In genomic region chr11:102228191-102228545, GRCm38 (mm10) we compare ENCODE assay signal across 9 mouse cellular contexts. TPM values are rescaled to one million over a fixed set of nuclear protein-coding genes. Genes with fewer than 3 reads are reported as not detected.
DNase-seq lines count a peak whose midpoint lies in the region; ATAC-seq and TF ChIP-seq lines count a peak whose summit lies in the region.
"Had no signal": no experiment of that assay in that cellular context is flagged by ENCODE, and none has a peak within 500 bp of the region (broad histone marks: within the 10 kb centered on the region; RNA-seq: fewer than 3 reads in every experiment).

No protein-coding gene starts in this region.

- H3K4me3 ChIP-seq in kidney, postnatal 0 days (replicated peaks; ENCODE audit: low read depth, low read length): peak overlapping the region; percentile 95; the same call in 1 of the 2 replicates
- peak overlapping the region; percentile 89 for H3K4me3 ChIP-seq in embryonic facial prominence, embryonic 15.5 days (replicated peaks)
- H3K4me3 ChIP-seq in intestine, embryonic 15.5 days (replicated peaks): peak overlapping the region; percentile 86
- peak overlapping the region; percentile 81 for H3K4me3 ChIP-seq in neural tube, embryonic 13.5 days

- H3K9ac ChIP-seq in kidney, postnatal 0 days (ENCODE audit: low read depth, low read length): 0 out of 2 replicates have a peak overlapping the region, but pooled peaks have one; percentile 18
- H3K9ac ChIP-seq in embryonic facial prominence, embryonic 15.5 days: peak overlapping the region; percentile 90; the same call in 1 of the 2 replicates
- peak overlapping the region; percentile 6; the same call in 1 of the 2 replicates for H3K9ac ChIP-seq in intestine, embryonic 15.5 days
- H3K9ac ChIP-seq in neural tube, embryonic 13.5 days: peak overlapping the region; percentile 97

- ATAC-seq in kidney, postnatal 0 days (replicated peaks; ENCODE audit: low FRiP score, low read depth): no peak
- no peak for ATAC-seq in embryonic facial prominence, embryonic 15.5 days (ENCODE audit: insufficient number of reproducible peaks, low FRiP score, low TSS enrichment, low read depth)
- no peak for ATAC-seq in intestine, embryonic 15.5 days
- no peak; the same call in 1 of the 2 replicates for ATAC-seq in neural tube, embryonic 13.5 days (ENCODE audit: low read depth)

- no peak overlapping the region for H3K27ac ChIP-seq in kidney, postnatal 0 days
- peak overlapping the region; percentile 92 for H3K27ac ChIP-seq in embryonic facial prominence, embryonic 15.5 days (replicated peaks)
- H3K27ac ChIP-seq in intestine, embryonic 15.5 days: peak overlapping the region; percentile 62
- H3K27ac ChIP-seq in neural tube, embryonic 13.5 days (replicated peaks): peak overlapping the region; percentile 95

- no peaks in the 10 kb centered on the region for H3K27me3 ChIP-seq in kidney, postnatal 0 days (ENCODE audit: insufficient read depth, low read length)
- no peaks in the 10 kb centered on the region for H3K27me3 ChIP-seq in embryonic facial prominence, embryonic 15.5 days
- H3K27me3 ChIP-seq in intestine, embryonic 15.5 days (replicated peaks): no peaks in the 10 kb centered on the region
- H3K27me3 ChIP-seq in neural tube, embryonic 13.5 days: no peaks in the 10 kb centered on the region

- no peak for DNase-seq in kidney, postnatal 0 days (ENCODE audit: low spot score)
- no peak for DNase-seq in kidney, postnatal 36 days
- no peak for DNase-seq in thymus, postnatal 0 days (ENCODE audit: low spot score)
- no peak for DNase-seq in layer of hippocampus, postnatal 14 days (ENCODE audit: low spot score in 2 of 2)
- DNase-seq in cerebellum, postnatal 10 days: no peak

- WGBS in kidney, postnatal 0 days: 30% methylated on average over 9 of the region's 9 CpGs
- 25% methylated on average over 9 of the region's 9 CpGs for WGBS in embryonic facial prominence, embryonic 15.5 days
- 20% methylated on average over 9 of the region's 9 CpGs for WGBS in intestine, embryonic 15.5 days
- 10% methylated on average over 9 of the region's 9 CpGs for WGBS in neural tube, embryonic 13.5 days

- no peak for TF ChIP-seq CTCF in kidney, postnatal 0 days (IDR thresholded peaks at IDR 0.05; ENCODE audit: low read depth)

- H3K36me3 ChIP-seq in kidney, postnatal 0 days (ENCODE audit: insufficient read depth, low read length): no peaks in the 10 kb centered on the region
- H3K36me3 ChIP-seq in embryonic facial prominence, embryonic 15.5 days: peaks cover 4% of the 10 kb centered on the region; the same call in 1 of the 2 replicates
- H3K36me3 ChIP-seq in intestine, embryonic 15.5 days: no peaks in the 10 kb centered on the region
- no peaks in the 10 kb centered on the region; the same call in 1 of the 2 replicates for H3K36me3 ChIP-seq in neural tube, embryonic 13.5 days

- H3K9me3 ChIP-seq in kidney, postnatal 0 days (replicated peaks; ENCODE audit: low read length): no peaks in the 10 kb centered on the region
- no peaks in the 10 kb centered on the region for H3K9me3 ChIP-seq in embryonic facial prominence, embryonic 15.5 days (replicated peaks)
- no peaks in the 10 kb centered on the region for H3K9me3 ChIP-seq in intestine, embryonic 15.5 days
- H3K9me3 ChIP-seq in neural tube, embryonic 13.5 days: no peaks in the 10 kb centered on the region

- H3K4me1 ChIP-seq in kidney, postnatal 0 days (replicated peaks; ENCODE audit: insufficient read depth, low read length): peaks cover 19% of the 10 kb centered on the region
- peaks cover 63% of the 10 kb centered on the region for H3K4me1 ChIP-seq in embryonic facial prominence, embryonic 15.5 days
- H3K4me1 ChIP-seq in intestine, embryonic 15.5 days (replicated peaks): peaks cover 63% of the 10 kb centered on the region
- H3K4me1 ChIP-seq in neural tube, embryonic 13.5 days (replicated peaks): peaks cover 68% of the 10 kb centered on the region

- H3K4me2 ChIP-seq in kidney, postnatal 0 days (ENCODE audit: low read length): peak overlapping the region; percentile 88
- H3K4me2 ChIP-seq in embryonic facial prominence, embryonic 15.5 days (replicated peaks): peak overlapping the region; percentile 74
- H3K4me2 ChIP-seq in intestine, embryonic 15.5 days (replicated peaks): peak overlapping the region; percentile 90
- H3K4me2 ChIP-seq in neural tube, embryonic 13.5 days: peak overlapping the region; percentile 90

RNA-seq across cellular contexts. Expression of gene Hdac5, which starts 1.8 kb away (rescaled TPM):
- polyA plus RNA-seq in kidney, postnatal 0 days (2015; fragmentation: Nextera tagmentation; extraction: Ambion mirVana): 38.1 and 39.3 TPM in 2 replicates
- polyA plus RNA-seq in embryonic facial prominence, embryonic 15.5 days (2015; fragmentation: Nextera tagmentation; extraction: Ambion mirVana): 105 and 106 TPM in 2 replicates
- polyA plus RNA-seq in intestine, embryonic 15.5 days (2015; fragmentation: Nextera tagmentation; extraction: Ambion mirVana): 54.3 and 62.8 TPM in 2 replicates
- polyA plus RNA-seq in neural tube, embryonic 13.5 days (2015; fragmentation: Nextera tagmentation; extraction: Ambion mirVana): 84.4 and 88.7 TPM in 2 replicates
- polyA plus RNA-seq in thymus, postnatal 0 days (2015; fragmentation: Nextera tagmentation; extraction: Ambion mirVana): 19.9 and 24.8 TPM in 2 replicates
- total RNA-seq in layer of hippocampus, postnatal 14 days (2021): 100 to 1,000 TPM; 171 to 197 TPM

RNA-seq across cellular contexts. Expression of gene BC030867, which starts 20.5 kb away (rescaled TPM):
- polyA plus RNA-seq in kidney, postnatal 0 days (2015; fragmentation: Nextera tagmentation; extraction: Ambion mirVana): 6.3 and 9.2 TPM in 2 replicates
- polyA plus RNA-seq in embryonic facial prominence, embryonic 15.5 days (2015; fragmentation: Nextera tagmentation; extraction: Ambion mirVana): 13.6 and 16.0 TPM in 2 replicates
- polyA plus RNA-seq in intestine, embryonic 15.5 days (2015; fragmentation: Nextera tagmentation; extraction: Ambion mirVana): 13.1 and 13.5 TPM in 2 replicates
- 1.9 and 3.7 TPM in 2 replicates for polyA plus RNA-seq in neural tube, embryonic 13.5 days (2015; fragmentation: Nextera tagmentation; extraction: Ambion mirVana)
- 8.6 and 11.4 TPM in 2 replicates for polyA plus RNA-seq in thymus, postnatal 0 days (2015; fragmentation: Nextera tagmentation; extraction: Ambion mirVana)
- total RNA-seq in layer of hippocampus, postnatal 14 days (2021): under 1 TPM; 0.76 to 0.79 TPM
- total RNA-seq: liver, adult 2 months had no signal

RNA-seq across cellular contexts. Expression of gene G6pc3, which starts 38.7 kb away (rescaled TPM):
- 41.4 and 43.6 TPM in 2 replicates for polyA plus RNA-seq in kidney, postnatal 0 days (2015; fragmentation: Nextera tagmentation; extraction: Ambion mirVana)
- 29.8 and 31.7 TPM in 2 replicates for polyA plus RNA-seq in embryonic facial prominence, embryonic 15.5 days (2015; fragmentation: Nextera tagmentation; extraction: Ambion mirVana)
- polyA plus RNA-seq in intestine, embryonic 15.5 days (2015; fragmentation: Nextera tagmentation; extraction: Ambion mirVana): 31.1 and 33.9 TPM in 2 replicates
- polyA plus RNA-seq in neural tube, embryonic 13.5 days (2015; fragmentation: Nextera tagmentation; extraction: Ambion mirVana): 29.1 and 31.6 TPM in 2 replicates
- polyA plus RNA-seq in thymus, postnatal 0 days (2015; fragmentation: Nextera tagmentation; extraction: Ambion mirVana): 16.1 and 16.2 TPM in 2 replicates
- total RNA-seq in layer of hippocampus, postnatal 14 days (2021): 10 to 100 TPM; 49.2 to 49.5 TPM

RNA-seq across cellular contexts. Expression of gene Asb16, which starts 40.4 kb away (rescaled TPM):
- 0.09 TPM in 1 of 2 replicates, not detected in the other for polyA plus RNA-seq in kidney, postnatal 0 days (2015; fragmentation: Nextera tagmentation; extraction: Ambion mirVana)
- polyA plus RNA-seq in embryonic facial prominence, embryonic 15.5 days (2015; fragmentation: Nextera tagmentation; extraction: Ambion mirVana): 0.12 and 0.26 TPM in 2 replicates
- 0.08 TPM in 1 of 2 replicates, not detected in the other for polyA plus RNA-seq in intestine, embryonic 15.5 days (2015; fragmentation: Nextera tagmentation; extraction: Ambion mirVana)
- polyA plus RNA-seq in neural tube, embryonic 13.5 days (2015; fragmentation: Nextera tagmentation; extraction: Ambion mirVana): not detected in 2 replicates
- 0.07 TPM in 1 of 2 replicates, not detected in the other for polyA plus RNA-seq in thymus, postnatal 0 days (2015; fragmentation: Nextera tagmentation; extraction: Ambion mirVana)
- total RNA-seq in layer of hippocampus, postnatal 14 days (2021): under 1 TPM; 0.86 to 0.88 TPM

RNA-seq across cellular contexts. Expression of gene Lsm12, which starts 43.1 kb away (rescaled TPM):
- 111 and 123 TPM in 2 replicates for polyA plus RNA-seq in kidney, postnatal 0 days (2015; fragmentation: Nextera tagmentation; extraction: Ambion mirVana)
- polyA plus RNA-seq in embryonic facial prominence, embryonic 15.5 days (2015; fragmentation: Nextera tagmentation; extraction: Ambion mirVana): 113 and 128 TPM in 2 replicates
- polyA plus RNA-seq in intestine, embryonic 15.5 days (2015; fragmentation: Nextera tagmentation; extraction: Ambion mirVana): 118 and 140 TPM in 2 replicates
- 112 and 116 TPM in 2 replicates for polyA plus RNA-seq in neural tube, embryonic 13.5 days (2015; fragmentation: Nextera tagmentation; extraction: Ambion mirVana)
- 140 and 164 TPM in 2 replicates for polyA plus RNA-seq in thymus, postnatal 0 days (2015; fragmentation: Nextera tagmentation; extraction: Ambion mirVana)
- total RNA-seq in layer of hippocampus, postnatal 14 days (2021): 10 to 100 TPM; 65.9 to 72.8 TPM

Comparison
In these comparisons a context has a peak if more than half of its experiments do, and no peak if none do; other contexts are left out.
1. H3K9ac ChIP-seq: peak in every context shown above with its lines; median percentile 97 in neural tube, embryonic 13.5 days; 90 in embryonic facial prominence, embryonic 15.5 days; 18 in kidney, postnatal 0 days; 6 in intestine, embryonic 15.5 days.